Mouse (Mus musculus) hindbrain, embryonic 12.5 days (tissue): ENCODE data around the gene Srrm3. TPM values are rescaled to one million over a fixed set of nuclear protein-coding genes. Genes with fewer than 3 reads are reported as not detected.

Experiments
- ATAC-seq: fragments of 200-750 bp; cut with Nextera tagmentation; 2 replicates; pipeline ENCODE4 v1.8.0; 2017; ENCODE audit warnings: moderate TSS enrichment; ENCODE audit not compliant: low FRiP score
- H3K27ac ChIP-seq: fragments of 300-500 bp; sonication (generic); 2 replicates; pipeline ENCODE4 v1.5.1; 2016; ENCODE audit warnings: mild to moderate bottlenecking
- H3K27me3 ChIP-seq: fragments of 300-500 bp; sonication (generic); 2 replicates; pipeline ENCODE4 v1.6.1; 2016; ENCODE audit warnings: mild to moderate bottlenecking
- H3K36me3 ChIP-seq: fragments of 300-500 bp; sonication (generic); 2 replicates; pipeline ENCODE4 v1.6.1; 2016; ENCODE audit warnings: mild to moderate bottlenecking
- H3K4me1 ChIP-seq: fragments of 300-500 bp; sonication (generic); 2 replicates; pipeline ENCODE4 v1.6.1; 2016
- H3K4me2 ChIP-seq: fragments of 300-500 bp; sonication (generic); replicated peaks from 2 replicates; pipeline ENCODE4 v1.6.1; 2016; ENCODE audit warnings: mild to moderate bottlenecking
- H3K4me3 ChIP-seq: fragments of 300-500 bp; sonication (generic); 2 replicates; pipeline ENCODE4 v1.5.1; 2016; ENCODE audit warnings: mild to moderate bottlenecking
- H3K9ac ChIP-seq: fragments of 300-500 bp; sonication (generic); 2 replicates; pipeline ENCODE4 v1.6.1; 2016; ENCODE audit warnings: mild to moderate bottlenecking, moderate library complexity
- H3K9me3 ChIP-seq: fragments of 300-500 bp; sonication (generic); replicated peaks from 2 replicates; pipeline ENCODE4 v1.6.1; 2016; ENCODE audit warnings: mild to moderate bottlenecking
- WGBS: fragments of 180-500 bp; shearing (Covaris S2); methylation state at CpG from one replicate; pipeline ENCODE4 v1.1.7; 2016; 5-methylcytosine and 5-hydroxymethylcytosine counted together
- polyA plus RNA-seq: library from polyadenylated mRNA; unstranded; fragments of >200 nt; fragmentation: Nextera tagmentation; extraction: Ambion mirVana; gene quantifications from 2 replicates; pipeline ENCODE4 v1.2.1, GENCODE M21; 2016

Srrm3 gene
- polyA plus RNA-seq, 1 experiment from 2014 or later, result 63.8 TPM

- H3K9me3 ChIP-seq, result no peaks in the 10 kb centered on the region
- ATAC-seq, result no peak; the same call in 1 of the 2 replicates
- no peak overlapping the region for H3K4me2 ChIP-seq
- H3K36me3 ChIP-seq, result no peaks in the 10 kb centered on the region
- no peaks in the 10 kb centered on the region for H3K27me3 ChIP-seq
- H3K4me3 ChIP-seq, result no peak overlapping the region
- no peak overlapping the region for H3K27ac ChIP-seq
- no peak overlapping the region for H3K9ac ChIP-seq
- peaks cover 14% of the 10 kb centered on the region for H3K4me1 ChIP-seq
- 49% methylated on average over 13 of the region's 13 CpGs for WGBS
Measured at GRCm38 (mm10) chr5:135879449-135880158, 72.9 kb downstream of the Srrm3 start.

- no peak for ATAC-seq
- Histone ChIP-seq H3K9me3 (no peaks in the 10 kb centered on the region), H3K27me3 (peaks cover 28% of the 10 kb centered on the region), H3K27ac (no peak overlapping the region), H3K36me3 (no peaks in the 10 kb centered on the region), H3K4me3 (no peak overlapping the region), H3K4me2 (no peak overlapping the region), H3K9ac (no peak overlapping the region), H3K4me1 (peaks cover 18% of the 10 kb centered on the region)
- WGBS, result 74% methylated on average over 6 of the region's 6 CpGs
Measured at GRCm38 (mm10) chr5:135884641-135885040, 78.0 kb downstream of the Srrm3 start.

GRCm38 (mm10) chr5:135887675-135888102, 81.0 kb downstream of the Srrm3 start, which contains the start of gene Hspb1:
Hspb1 (plus strand) TSS chr5:135887919.
- no peak; the same call in 1 of the 2 replicates for ATAC-seq
- no peaks in the 10 kb centered on the region for H3K36me3 ChIP-seq
- peaks cover 48% of the 10 kb centered on the region for H3K27me3 ChIP-seq
- H3K4me3 ChIP-seq, result peak within 1 kb of the TSS; percentile 23
- no peak within 1 kb of the TSS for H3K9ac ChIP-seq
- H3K4me1 ChIP-seq, result peaks cover 14% of the 10 kb centered on the region
- H3K9me3 ChIP-seq, result no peaks in the 10 kb centered on the region
- under 1% methylated on average over 24 of the region's 24 CpGs for WGBS
- no peak within 1 kb of the TSS for H3K27ac ChIP-seq
- H3K4me2 ChIP-seq, result peak within 1 kb of the TSS; percentile 46

- no peaks in the 10 kb centered on the region for H3K36me3 ChIP-seq
- peaks cover 14% of the 10 kb centered on the region for H3K4me1 ChIP-seq
- no peak overlapping the region for H3K9ac ChIP-seq
- H3K4me3 ChIP-seq, result peak overlapping the region; percentile 13
- H3K27ac ChIP-seq, result no peak overlapping the region
- ATAC-seq, result no peak
- peaks cover 48% of the 10 kb centered on the region for H3K27me3 ChIP-seq
- 6% methylated on average over 30 of the region's 30 CpGs for WGBS
- no peaks in the 10 kb centered on the region for H3K9me3 ChIP-seq
- H3K4me2 ChIP-seq, result peak overlapping the region; percentile 31
Measured at GRCm38 (mm10) chr5:135888405-135889215, 81.9 kb downstream of the Srrm3 start.

GRCm38 (mm10) chr5:135890323-135890722, 83.6 kb downstream of the Srrm3 start:
- Histone ChIP-seq H3K9me3 (no peaks in the 10 kb centered on the region), H3K36me3 (no peaks in the 10 kb centered on the region), H3K27me3 (peaks cover 48% of the 10 kb centered on the region), H3K4me1 (peaks cover 14% of the 10 kb centered on the region), H3K9ac (no peak overlapping the region), H3K4me3 (no peak overlapping the region), H3K27ac (no peak overlapping the region), H3K4me2 (no peak overlapping the region)
- 61% methylated on average over 4 of the region's 4 CpGs for WGBS
- ATAC-seq, result no peak

GRCm38 (mm10) chr5:135890920-135891319, 84.2 kb downstream of the Srrm3 start:
- Histone ChIP-seq H3K9ac (no peak overlapping the region), H3K27ac (no peak overlapping the region), H3K27me3 (peaks cover 46% of the 10 kb centered on the region), H3K4me3 (no peak overlapping the region), H3K36me3 (no peaks in the 10 kb centered on the region), H3K9me3 (no peaks in the 10 kb centered on the region), H3K4me2 (no peak overlapping the region), H3K4me1 (peaks cover 14% of the 10 kb centered on the region)
- 57% methylated on average over 3 of the region's 3 CpGs for WGBS
- no peak for ATAC-seq

GRCm38 (mm10) chr5:135892589-135893351, 86.1 kb downstream of the Srrm3 start:
- Histone ChIP-seq H3K4me2 (no peak overlapping the region), H3K27ac (no peak overlapping the region), H3K9me3 (no peaks in the 10 kb centered on the region), H3K36me3 (no peaks in the 10 kb centered on the region), H3K4me1 (peaks cover 9% of the 10 kb centered on the region), H3K27me3 (peaks cover 36% of the 10 kb centered on the region), H3K4me3 (no peak overlapping the region), H3K9ac (no peak overlapping the region)
- no peak for ATAC-seq
- WGBS, result 63% methylated on average over 9 of the region's 9 CpGs

- Histone ChIP-seq H3K4me3 (no peak overlapping the region), H3K4me1 (no peaks in the 10 kb centered on the region), H3K4me2 (no peak overlapping the region), H3K27me3 (peaks cover 17% of the 10 kb centered on the region), H3K9me3 (no peaks in the 10 kb centered on the region), H3K36me3 (no peaks in the 10 kb centered on the region), H3K9ac (no peak overlapping the region), H3K27ac (no peak overlapping the region)
- WGBS, result 87% methylated on average over 6 of the region's 6 CpGs
- ATAC-seq, result no peak
Measured at GRCm38 (mm10) chr5:135894958-135895357, 88.3 kb downstream of the Srrm3 start.

- Histone ChIP-seq H3K9me3 (no peaks in the 10 kb centered on the region), H3K27ac (no peak overlapping the region), H3K27me3 (no peaks in the 10 kb centered on the region; the same call in 1 of the 2 replicates), H3K4me2 (no peak overlapping the region), H3K4me3 (no peak overlapping the region), H3K4me1 (peaks cover 6% of the 10 kb centered on the region), H3K36me3 (no peaks in the 10 kb centered on the region), H3K9ac (no peak overlapping the region)
- no peak for ATAC-seq
- 25% methylated on average over 3 of the region's 3 CpGs for WGBS
Measured at GRCm38 (mm10) chr5:135898028-135898427, 91.3 kb downstream of the Srrm3 start.

- Histone ChIP-seq H3K9me3 (no peaks in the 10 kb centered on the region), H3K27ac (no peak overlapping the region), H3K36me3 (no peaks in the 10 kb centered on the region), H3K4me1 (peaks cover 11% of the 10 kb centered on the region), H3K4me3 (no peak overlapping the region), H3K9ac (no peak overlapping the region), H3K4me2 (no peak overlapping the region), H3K27me3 (no peaks in the 10 kb centered on the region; the same call in 1 of the 2 replicates)
- WGBS, result 81% methylated on average over 4 of the region's 4 CpGs
- no peak for ATAC-seq
Measured at GRCm38 (mm10) chr5:135898995-135899394, 92.3 kb downstream of the Srrm3 start.

GRCm38 (mm10) chr5:135899833-135900232, 93.1 kb downstream of the Srrm3 start:
- H3K4me3 ChIP-seq, result no peak overlapping the region
- H3K4me1 ChIP-seq, result peaks cover 13% of the 10 kb centered on the region
- no peak for ATAC-seq
- H3K4me2 ChIP-seq, result no peak overlapping the region
- no peak overlapping the region for H3K27ac ChIP-seq
- no peak overlapping the region for H3K9ac ChIP-seq
- no peaks in the 10 kb centered on the region; the same call in 1 of the 2 replicates for H3K27me3 ChIP-seq
- 68% methylated on average over 4 of the region's 4 CpGs for WGBS
- H3K9me3 ChIP-seq, result no peaks in the 10 kb centered on the region
- no peaks in the 10 kb centered on the region for H3K36me3 ChIP-seq

- Histone ChIP-seq H3K9me3 (no peaks in the 10 kb centered on the region), H3K4me3 (no peak overlapping the region), H3K36me3 (no peaks in the 10 kb centered on the region), H3K4me1 (peaks cover 13% of the 10 kb centered on the region), H3K9ac (no peak overlapping the region), H3K27ac (no peak overlapping the region), H3K27me3 (no peaks in the 10 kb centered on the region; the same call in 1 of the 2 replicates), H3K4me2 (no peak overlapping the region)
- 85% methylated on average over 3 of the region's 3 CpGs for WGBS
- ATAC-seq, result no peak
Measured at GRCm38 (mm10) chr5:135900701-135901100, 94.0 kb downstream of the Srrm3 start.
